Mouse (Mus musculus): ENCODE results near the gene Xpo1. TPM values are rescaled to one million over a fixed set of nuclear protein-coding genes. Genes with fewer than 3 reads are reported as not detected.

Gene Xpo1
- polyA plus RNA-seq, 1 experiment from 2014 or later: 16.0 TPM

DNA sequence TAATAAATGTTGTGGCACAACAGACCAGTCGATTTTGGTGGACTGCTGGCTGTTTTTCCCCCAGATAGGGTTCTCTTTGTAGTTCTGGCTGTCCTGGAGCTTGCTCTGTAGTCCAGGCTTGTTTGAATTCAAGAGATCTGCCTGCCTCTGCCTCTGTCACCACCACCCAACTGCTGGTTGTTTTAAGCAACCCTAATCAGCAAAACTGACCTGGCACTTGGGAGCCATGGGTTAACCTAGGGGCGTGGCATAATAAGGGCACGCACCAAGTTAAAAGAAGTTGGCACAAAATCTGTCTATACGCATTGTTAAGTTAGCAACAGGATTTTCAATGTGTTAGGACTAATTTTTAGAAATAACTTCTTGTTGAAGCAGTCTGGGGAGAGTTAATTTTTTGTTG is 1.3 kb upstream of the Xpo1 start:
- H3K4me1 ChIP-seq (ENCODE audit: insufficient read depth): peaks cover 23% of the 10 kb centered on the region
- no peak for DNase-seq
- peak overlapping the region; percentile 92 for H3K27ac ChIP-seq (ENCODE audit: low read depth)
- H3K4me3 ChIP-seq (ENCODE audit: low read depth, low read length): peak overlapping the region; percentile 75
- H3K9ac ChIP-seq (replicated peaks): peak overlapping the region; percentile 67
- no peak for ATAC-seq
- H3K4me2 ChIP-seq (ENCODE audit: low read depth, low read length): peak overlapping the region; percentile 77
- TF ChIP-seq CTCF (IDR thresholded peaks at IDR 0.05; ENCODE audit: low read depth): no peak
- TF ChIP-seq EP300 (IDR thresholded peaks at IDR 0.05; ENCODE audit: low read depth): no peak
- WGBS (ENCODE audit: insufficient replicate concordance): 72% methylated on average over 4 of the region's 4 CpGs
- no peaks in the 10 kb centered on the region for H3K9me3 ChIP-seq (ENCODE audit: low read length)
- H3K36me3 ChIP-seq (replicated peaks; ENCODE audit: insufficient read depth, low read length): no peaks in the 10 kb centered on the region
- no peaks in the 10 kb centered on the region for H3K27me3 ChIP-seq (ENCODE audit: insufficient read depth, low read length)

DNA sequence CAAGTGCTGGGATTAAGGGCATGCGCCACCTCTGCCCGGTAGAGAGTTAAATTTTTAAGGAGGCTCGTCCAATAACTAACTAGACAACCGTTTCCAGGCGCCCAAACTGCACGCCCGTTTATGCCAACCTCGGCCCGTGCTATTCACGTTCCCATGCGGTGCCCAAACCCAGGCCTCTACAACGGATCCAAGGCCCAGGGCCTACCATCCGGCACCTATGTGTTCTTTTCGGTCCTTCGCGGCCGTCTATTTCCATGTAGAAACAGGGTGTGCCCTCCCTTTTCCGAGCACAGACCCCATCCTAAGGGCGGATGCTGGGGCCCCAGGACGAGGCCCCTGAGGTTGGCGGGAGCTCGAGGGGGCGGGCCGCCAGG is 801 bp upstream of the Xpo1 start:
- Histone ChIP-seq H3K4me1 (ENCODE audit: insufficient read depth) (peaks cover 23% of the 10 kb centered on the region), H3K27ac (ENCODE audit: low read depth) (peak overlapping the region; percentile 92), H3K27me3 (ENCODE audit: insufficient read depth, low read length) (no peaks in the 10 kb centered on the region), H3K9me3 (ENCODE audit: low read length) (no peaks in the 10 kb centered on the region), H3K9ac (replicated peaks) (peak overlapping the region; percentile 67), H3K4me3 (ENCODE audit: low read depth, low read length) (peak overlapping the region; percentile 75), H3K4me2 (ENCODE audit: low read depth, low read length) (peak overlapping the region; percentile 77), H3K36me3 (replicated peaks; ENCODE audit: insufficient read depth, low read length) (no peaks in the 10 kb centered on the region)
- TF ChIP-seq CTCF (IDR thresholded peaks at IDR 0.05; ENCODE audit: low read depth) (no peak), EP300 (IDR thresholded peaks at IDR 0.05; ENCODE audit: low read depth) (no peak; the same call in 1 of the 2 replicates)
- 3% methylated on average over 24 of the region's 24 CpGs for WGBS (ENCODE audit: insufficient replicate concordance)
- DNase-seq: no peak
- ATAC-seq: no peak

DNA sequence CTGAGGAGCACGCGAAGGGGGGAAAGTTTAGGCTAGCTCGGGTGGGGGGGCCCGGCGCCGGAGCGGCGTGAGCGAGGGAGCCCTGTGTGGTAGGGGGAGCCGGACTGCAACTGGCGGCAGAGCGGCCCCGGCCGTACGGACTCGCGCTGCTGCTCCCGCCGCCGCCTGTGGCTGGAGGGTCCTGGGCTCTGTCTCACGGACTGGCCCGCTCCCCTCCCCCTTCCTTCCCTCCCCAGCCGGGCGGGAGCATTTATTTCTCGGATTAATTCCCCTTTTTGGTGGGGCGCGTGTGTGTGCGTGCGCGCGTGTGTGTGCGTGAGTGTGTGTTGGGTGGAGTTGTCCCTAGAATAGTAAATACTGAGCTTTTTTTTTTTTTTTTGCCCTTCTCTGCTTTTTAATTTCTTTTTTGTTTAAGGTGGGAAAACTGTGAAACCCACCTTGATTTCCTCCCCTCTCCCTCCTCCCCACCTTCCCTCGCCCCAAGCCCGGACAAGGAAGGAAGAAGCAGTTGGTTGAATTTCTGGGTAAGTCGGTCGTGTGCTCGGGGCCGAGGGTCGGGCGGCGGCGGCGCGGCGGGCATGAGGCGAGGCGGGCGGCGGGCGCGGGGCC is 457 bp downstream of the Xpo1 start:
- peaks cover 31% of the 10 kb centered on the region for H3K4me1 ChIP-seq (ENCODE audit: insufficient read depth)
- peak overlapping the region; percentile 92 for H3K27ac ChIP-seq (ENCODE audit: low read depth)
- ATAC-seq: peak; percentile 1
- H3K36me3 ChIP-seq (replicated peaks; ENCODE audit: insufficient read depth, low read length): no peaks in the 10 kb centered on the region
- peak overlapping the region; percentile 82 for H3K4me2 ChIP-seq (ENCODE audit: low read depth, low read length)
- no peaks in the 10 kb centered on the region for H3K9me3 ChIP-seq (ENCODE audit: low read length)
- no peak for DNase-seq
- H3K9ac ChIP-seq (replicated peaks): peak overlapping the region; percentile 93
- no peak for TF ChIP-seq CTCF (IDR thresholded peaks at IDR 0.05; ENCODE audit: low read depth)
- TF ChIP-seq EP300 (IDR thresholded peaks at IDR 0.05; ENCODE audit: low read depth): no peak; the same call in 1 of the 2 replicates
- H3K27me3 ChIP-seq (ENCODE audit: insufficient read depth, low read length): no peaks in the 10 kb centered on the region
- H3K4me3 ChIP-seq (ENCODE audit: low read depth, low read length): peak overlapping the region; percentile 75
- WGBS (ENCODE audit: insufficient replicate concordance): under 1% methylated on average over 33 of the region's 51 CpGs

DNA sequence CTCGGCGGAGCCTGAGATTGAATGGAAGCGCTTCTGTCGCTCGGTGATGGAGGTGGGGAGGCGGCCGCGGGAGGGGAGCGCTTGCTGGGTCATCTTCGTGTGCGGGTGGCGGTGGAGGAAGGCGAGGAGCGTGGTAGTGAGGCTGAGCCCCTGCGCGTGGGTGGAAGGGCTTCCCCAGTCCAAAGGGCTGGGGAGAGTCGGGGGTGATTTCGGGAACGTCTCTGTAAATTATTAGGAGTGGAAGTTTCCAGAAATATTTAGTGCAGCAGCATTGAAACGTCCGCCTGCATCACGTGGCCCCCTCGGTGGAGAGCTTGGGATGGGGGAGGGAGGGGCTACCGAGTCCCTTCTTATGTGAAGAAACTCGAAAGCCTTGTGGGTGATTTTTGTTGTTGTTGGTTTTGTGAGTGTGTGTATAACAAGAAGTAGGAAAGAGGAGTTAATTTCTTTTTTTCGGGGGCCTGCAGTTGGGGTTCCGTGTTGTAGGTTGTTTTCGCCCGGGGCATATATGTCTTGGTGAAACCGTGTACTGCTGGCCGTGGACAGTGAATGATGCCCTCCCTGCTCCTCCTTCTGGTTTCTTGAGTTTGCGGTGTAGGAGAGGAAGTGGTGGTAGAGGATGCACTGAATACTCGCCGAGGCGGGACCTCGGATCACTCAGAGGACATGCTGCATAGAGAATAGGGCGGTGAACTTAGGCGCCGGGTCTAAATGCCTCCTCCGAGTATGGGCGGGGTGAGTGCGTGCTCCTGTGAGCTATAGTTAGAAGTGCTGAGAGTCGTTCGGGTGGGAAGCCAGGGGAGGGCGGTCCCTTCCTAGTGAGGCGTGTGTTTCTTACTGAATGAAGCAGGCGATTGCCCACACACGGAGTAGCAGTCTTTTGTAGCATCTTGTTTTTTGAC is 1.2 kb downstream of the Xpo1 start:
- peak overlapping the region; percentile 93 for H3K9ac ChIP-seq (replicated peaks)
- 0% methylated on average over 47 of the region's 48 CpGs for WGBS (ENCODE audit: insufficient replicate concordance)
- no peaks in the 10 kb centered on the region for H3K27me3 ChIP-seq (ENCODE audit: insufficient read depth, low read length)
- peaks cover 1% of the 10 kb centered on the region; the same call in 1 of the 2 replicates for H3K36me3 ChIP-seq (replicated peaks; ENCODE audit: insufficient read depth, low read length)
- TF ChIP-seq CTCF (IDR thresholded peaks at IDR 0.05; ENCODE audit: low read depth): 0 out of 2 replicates have a peak, but pooled peaks have one; percentile 17
- no peak for TF ChIP-seq EP300 (IDR thresholded peaks at IDR 0.05; ENCODE audit: low read depth)
- H3K4me3 ChIP-seq (ENCODE audit: low read depth, low read length): peak overlapping the region; percentile 75
- ATAC-seq: peak; percentile 10
- peak; percentile 86 for DNase-seq
- H3K9me3 ChIP-seq (ENCODE audit: low read length): no peaks in the 10 kb centered on the region
- H3K4me1 ChIP-seq (ENCODE audit: insufficient read depth): peaks cover 31% of the 10 kb centered on the region
- peak overlapping the region; percentile 82 for H3K4me2 ChIP-seq (ENCODE audit: low read depth, low read length)
- H3K27ac ChIP-seq (ENCODE audit: low read depth): peak overlapping the region; percentile 92

DNA sequence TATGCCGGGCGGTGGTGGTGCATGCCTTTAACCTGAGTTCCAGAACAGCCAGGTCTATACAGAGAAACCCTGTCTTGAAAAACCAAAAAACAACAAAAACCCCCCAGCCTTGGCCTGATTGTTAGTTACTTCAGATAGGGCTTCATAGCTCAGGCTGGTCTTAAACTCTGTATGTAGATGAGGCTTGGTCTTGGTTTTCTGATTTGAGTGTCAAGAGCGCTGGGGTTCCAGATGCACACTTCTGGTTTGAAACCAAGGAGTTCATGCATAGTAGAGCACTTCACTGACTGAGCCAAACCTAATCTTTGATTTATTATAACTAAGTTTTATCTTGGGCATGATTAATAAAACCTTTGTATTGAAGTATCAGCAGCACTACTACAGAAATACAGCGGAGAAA is 3.2 kb downstream of the Xpo1 start:
- Histone ChIP-seq H3K36me3 (replicated peaks; ENCODE audit: insufficient read depth, low read length) (peaks cover 13% of the 10 kb centered on the region), H3K4me1 (ENCODE audit: insufficient read depth) (peaks cover 31% of the 10 kb centered on the region), H3K27ac (ENCODE audit: low read depth) (no peak overlapping the region), H3K4me3 (ENCODE audit: low read depth, low read length) (no peak overlapping the region), H3K9ac (replicated peaks) (no peak overlapping the region), H3K9me3 (ENCODE audit: low read length) (no peaks in the 10 kb centered on the region), H3K4me2 (ENCODE audit: low read depth, low read length) (peak overlapping the region; percentile 18; the same call in 1 of the 2 replicates), H3K27me3 (ENCODE audit: insufficient read depth, low read length) (no peaks in the 10 kb centered on the region)
- DNase-seq (no peak), ATAC-seq (no peak)
- TF ChIP-seq EP300 (IDR thresholded peaks at IDR 0.05; ENCODE audit: low read depth): no peak
- no peak for TF ChIP-seq CTCF (IDR thresholded peaks at IDR 0.05; ENCODE audit: low read depth)
- WGBS (ENCODE audit: insufficient replicate concordance): 78% methylated on average over 4 of the region's 4 CpGs

DNA sequence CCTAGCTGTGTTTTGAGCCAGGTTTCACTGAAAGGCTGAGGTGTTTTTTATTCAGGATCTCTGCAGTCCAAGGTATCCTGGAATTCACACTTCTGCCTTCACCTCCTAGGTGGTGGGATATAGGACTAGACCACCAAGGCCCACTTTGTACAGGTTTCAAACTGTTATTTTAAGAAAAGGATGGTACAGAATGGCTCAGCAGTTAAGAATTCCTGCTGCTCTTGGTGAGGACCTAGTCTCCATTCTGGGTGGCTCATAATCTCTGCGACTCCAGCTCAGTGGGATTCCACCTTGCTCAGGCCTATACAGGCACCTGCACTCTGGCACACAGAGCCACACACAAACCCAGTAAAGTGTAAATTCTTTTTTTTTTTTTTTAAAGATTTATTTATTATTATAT is 3.6 kb downstream of the Xpo1 start:
- ATAC-seq (no peak), DNase-seq (no peak)
- H3K9me3 ChIP-seq (ENCODE audit: low read length): no peaks in the 10 kb centered on the region
- H3K9ac ChIP-seq (replicated peaks): no peak overlapping the region
- H3K27me3 ChIP-seq (ENCODE audit: insufficient read depth, low read length): no peaks in the 10 kb centered on the region
- H3K4me1 ChIP-seq (ENCODE audit: insufficient read depth): peaks cover 29% of the 10 kb centered on the region
- WGBS (ENCODE audit: insufficient replicate concordance): 90% methylated on average over 1 of the region's 1 CpGs
- H3K27ac ChIP-seq (ENCODE audit: low read depth): no peak overlapping the region
- TF ChIP-seq CTCF (IDR thresholded peaks at IDR 0.05; ENCODE audit: low read depth) (no peak), EP300 (IDR thresholded peaks at IDR 0.05; ENCODE audit: low read depth) (no peak)
- H3K4me3 ChIP-seq (ENCODE audit: low read depth, low read length): no peak overlapping the region
- peak overlapping the region; percentile 18; the same call in 1 of the 2 replicates for H3K4me2 ChIP-seq (ENCODE audit: low read depth, low read length)
- H3K36me3 ChIP-seq (replicated peaks; ENCODE audit: insufficient read depth, low read length): peaks cover 15% of the 10 kb centered on the region

Measured in liver, postnatal 0 days (tissue).